Mouse (Mus musculus): ENCODE results near the gene Prmt1. TPM values are rescaled to one million over a fixed set of nuclear protein-coding genes. Genes with fewer than 3 reads are reported as not detected.

The Prmt1 gene
- polyA plus RNA-seq, 1 experiment from 2014 or later: 236 TPM

- Histone ChIP-seq H3K27me3 (ENCODE audit: control insufficient read depth, insufficient read depth, low read length) (no peaks in the 10 kb centered on the region), H3K36me3 (ENCODE audit: control insufficient read depth, insufficient read depth, low read length) (peaks cover 23% of the 10 kb centered on the region), H3K4me1 (ENCODE audit: control insufficient read depth, insufficient read depth, low read length) (peaks cover 24% of the 10 kb centered on the region), H3K4me3 (replicated peaks; ENCODE audit: low read depth, low read length) (peak overlapping the region; percentile 66), H3K9me3 (ENCODE audit: control insufficient read depth, low read length) (no peaks in the 10 kb centered on the region), H3K4me2 (ENCODE audit: low read length) (peak overlapping the region; percentile 81), H3K27ac (replicated peaks; ENCODE audit: low read depth, low read length) (peak overlapping the region; percentile 81), H3K9ac (replicated peaks; ENCODE audit: low read length) (peak overlapping the region; percentile 82)
- DNase-seq (no peak), ATAC-seq (ENCODE audit: low FRiP score, low TSS enrichment) (no peak)
- WGBS: 2% methylated on average over 20 of the region's 20 CpGs
Observed at GRCm38 (mm10) chr7:45015344-45015956, 29.1 kb upstream of the Prmt1 start.

GRCm38 (mm10) chr7:45014096-45014451 is 27.7 kb upstream of the Prmt1 start:
- WGBS: 95% methylated on average over 3 of the region's 3 CpGs
- Histone ChIP-seq H3K9ac (replicated peaks; ENCODE audit: low read length) (no peak overlapping the region), H3K4me3 (replicated peaks; ENCODE audit: low read depth, low read length) (no peak overlapping the region), H3K9me3 (ENCODE audit: control insufficient read depth, low read length) (no peaks in the 10 kb centered on the region), H3K27ac (replicated peaks; ENCODE audit: low read depth, low read length) (no peak overlapping the region), H3K4me2 (ENCODE audit: low read length) (no peak overlapping the region), H3K27me3 (ENCODE audit: control insufficient read depth, insufficient read depth, low read length) (no peaks in the 10 kb centered on the region), H3K36me3 (ENCODE audit: control insufficient read depth, insufficient read depth, low read length) (peaks cover 37% of the 10 kb centered on the region), H3K4me1 (ENCODE audit: control insufficient read depth, insufficient read depth, low read length) (peaks cover 24% of the 10 kb centered on the region)
- ATAC-seq (ENCODE audit: low FRiP score, low TSS enrichment) (no peak), DNase-seq (no peak)

- ATAC-seq (ENCODE audit: low FRiP score, low TSS enrichment): no peak
- peaks cover 24% of the 10 kb centered on the region for H3K4me1 ChIP-seq (ENCODE audit: control insufficient read depth, insufficient read depth, low read length)
- no peak overlapping the region for H3K4me2 ChIP-seq (ENCODE audit: low read length)
- no peaks in the 10 kb centered on the region for H3K27me3 ChIP-seq (ENCODE audit: control insufficient read depth, insufficient read depth, low read length)
- no peak for DNase-seq
- H3K4me3 ChIP-seq (replicated peaks; ENCODE audit: low read depth, low read length): no peak overlapping the region
- no peaks in the 10 kb centered on the region for H3K9me3 ChIP-seq (ENCODE audit: control insufficient read depth, low read length)
- peaks cover 42% of the 10 kb centered on the region for H3K36me3 ChIP-seq (ENCODE audit: control insufficient read depth, insufficient read depth, low read length)
- no peak overlapping the region for H3K9ac ChIP-seq (replicated peaks; ENCODE audit: low read length)
- H3K27ac ChIP-seq (replicated peaks; ENCODE audit: low read depth, low read length): no peak overlapping the region
- WGBS: 94% methylated on average over 16 of the region's 16 CpGs
Observed at GRCm38 (mm10) chr7:45013366-45014095, 27.2 kb upstream of the Prmt1 start.

GRCm38 (mm10) chr7:45012824-45013223 is 26.5 kb upstream of the Prmt1 start:
- H3K4me3 ChIP-seq (replicated peaks; ENCODE audit: low read depth, low read length): no peak overlapping the region
- H3K9ac ChIP-seq (replicated peaks; ENCODE audit: low read length): no peak overlapping the region
- H3K36me3 ChIP-seq (ENCODE audit: control insufficient read depth, insufficient read depth, low read length): peaks cover 49% of the 10 kb centered on the region
- no peaks in the 10 kb centered on the region for H3K9me3 ChIP-seq (ENCODE audit: control insufficient read depth, low read length)
- H3K27ac ChIP-seq (replicated peaks; ENCODE audit: low read depth, low read length): no peak overlapping the region
- peaks cover 20% of the 10 kb centered on the region for H3K4me1 ChIP-seq (ENCODE audit: control insufficient read depth, insufficient read depth, low read length)
- no peaks in the 10 kb centered on the region for H3K27me3 ChIP-seq (ENCODE audit: control insufficient read depth, insufficient read depth, low read length)
- DNase-seq (no peak), ATAC-seq (ENCODE audit: low FRiP score, low TSS enrichment) (no peak)
- H3K4me2 ChIP-seq (ENCODE audit: low read length): no peak overlapping the region
- 88% methylated on average over 4 of the region's 4 CpGs for WGBS

DNA sequence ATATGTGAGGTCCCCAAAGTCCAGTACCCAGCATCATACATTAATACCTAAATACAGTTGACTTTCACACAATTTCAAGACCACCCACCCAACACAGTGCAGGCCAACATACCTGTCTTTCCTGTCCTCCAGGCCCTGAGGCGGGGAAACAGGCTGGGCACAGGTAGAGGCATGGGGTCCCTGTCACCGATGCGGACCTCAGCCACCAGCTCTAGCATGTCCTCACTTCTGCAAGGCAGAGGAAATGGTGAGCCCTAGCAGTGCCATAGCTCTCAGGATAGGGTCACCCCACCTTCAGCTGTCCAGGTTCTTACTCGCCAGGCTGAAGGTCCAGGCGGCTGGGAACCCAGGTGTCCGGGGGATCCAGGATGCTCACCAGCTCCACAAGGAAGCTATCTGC is 25.6 kb upstream of the Prmt1 start:
- Histone ChIP-seq H3K27me3 (ENCODE audit: control insufficient read depth, insufficient read depth, low read length) (no peaks in the 10 kb centered on the region), H3K36me3 (ENCODE audit: control insufficient read depth, insufficient read depth, low read length) (peaks cover 58% of the 10 kb centered on the region), H3K4me1 (ENCODE audit: control insufficient read depth, insufficient read depth, low read length) (peaks cover 15% of the 10 kb centered on the region), H3K27ac (replicated peaks; ENCODE audit: low read depth, low read length) (no peak overlapping the region), H3K4me2 (ENCODE audit: low read length) (no peak overlapping the region), H3K9me3 (ENCODE audit: control insufficient read depth, low read length) (no peaks in the 10 kb centered on the region), H3K4me3 (replicated peaks; ENCODE audit: low read depth, low read length) (no peak overlapping the region), H3K9ac (replicated peaks; ENCODE audit: low read length) (no peak overlapping the region)
- DNase-seq (no peak), ATAC-seq (ENCODE audit: low FRiP score, low TSS enrichment) (no peak)
- 97% methylated on average over 6 of the region's 6 CpGs for WGBS

DNA sequence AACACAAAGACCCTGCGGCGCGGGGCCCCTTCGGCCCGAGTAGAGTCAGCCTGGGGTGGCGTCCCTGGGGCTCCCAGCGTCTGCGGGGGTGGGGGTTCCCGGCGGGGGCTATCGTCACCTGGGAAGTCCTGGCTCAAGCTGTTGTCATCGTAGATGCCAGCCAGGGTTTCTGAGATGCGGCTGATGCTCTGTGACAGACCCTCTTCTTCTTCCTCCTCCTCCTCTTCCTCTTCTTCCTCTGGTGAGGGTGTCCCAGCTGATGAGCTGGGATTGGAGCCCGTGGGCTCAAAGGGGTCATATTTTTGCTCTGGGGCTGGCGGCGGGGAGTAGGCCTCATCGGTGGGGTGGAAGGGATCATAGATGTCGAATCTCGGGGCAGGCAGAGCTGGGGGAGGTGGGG is 22.0 kb upstream of the Prmt1 start:
- H3K36me3 ChIP-seq (ENCODE audit: control insufficient read depth, insufficient read depth, low read length): peaks cover 92% of the 10 kb centered on the region
- no peak overlapping the region for H3K4me3 ChIP-seq (replicated peaks; ENCODE audit: low read depth, low read length)
- H3K27me3 ChIP-seq (ENCODE audit: control insufficient read depth, insufficient read depth, low read length): no peaks in the 10 kb centered on the region
- no peak for DNase-seq
- no peaks in the 10 kb centered on the region for H3K9me3 ChIP-seq (ENCODE audit: control insufficient read depth, low read length)
- no peak overlapping the region for H3K4me2 ChIP-seq (ENCODE audit: low read length)
- ATAC-seq (ENCODE audit: low FRiP score, low TSS enrichment): no peak
- H3K9ac ChIP-seq (replicated peaks; ENCODE audit: low read length): no peak overlapping the region
- H3K4me1 ChIP-seq (ENCODE audit: control insufficient read depth, insufficient read depth, low read length): no peaks in the 10 kb centered on the region
- 96% methylated on average over 19 of the region's 19 CpGs for WGBS
- no peak overlapping the region for H3K27ac ChIP-seq (replicated peaks; ENCODE audit: low read depth, low read length)

- no peak overlapping the region for H3K27ac ChIP-seq (replicated peaks; ENCODE audit: low read depth, low read length)
- DNase-seq (no peak), ATAC-seq (ENCODE audit: low FRiP score, low TSS enrichment) (no peak)
- no peaks in the 10 kb centered on the region for H3K27me3 ChIP-seq (ENCODE audit: control insufficient read depth, insufficient read depth, low read length)
- no peak overlapping the region for H3K4me3 ChIP-seq (replicated peaks; ENCODE audit: low read depth, low read length)
- H3K4me1 ChIP-seq (ENCODE audit: control insufficient read depth, insufficient read depth, low read length): no peaks in the 10 kb centered on the region
- WGBS: 95% methylated on average over 30 of the region's 30 CpGs
- no peak overlapping the region for H3K4me2 ChIP-seq (ENCODE audit: low read length)
- peaks cover 96% of the 10 kb centered on the region for H3K36me3 ChIP-seq (ENCODE audit: control insufficient read depth, insufficient read depth, low read length)
- H3K9me3 ChIP-seq (ENCODE audit: control insufficient read depth, low read length): no peaks in the 10 kb centered on the region
- H3K9ac ChIP-seq (replicated peaks; ENCODE audit: low read length): no peak overlapping the region
Observed at GRCm38 (mm10) chr7:45007846-45008245, 21.5 kb upstream of the Prmt1 start.

GRCm38 (mm10) chr7:45007141-45007540 is 20.8 kb upstream of the Prmt1 start:
- H3K9ac ChIP-seq (replicated peaks; ENCODE audit: low read length): no peak overlapping the region
- H3K36me3 ChIP-seq (ENCODE audit: control insufficient read depth, insufficient read depth, low read length): peaks cover 96% of the 10 kb centered on the region
- ATAC-seq (ENCODE audit: low FRiP score, low TSS enrichment) (no peak), DNase-seq (no peak)
- no peak overlapping the region for H3K4me3 ChIP-seq (replicated peaks; ENCODE audit: low read depth, low read length)
- no peaks in the 10 kb centered on the region for H3K9me3 ChIP-seq (ENCODE audit: control insufficient read depth, low read length)
- no peak overlapping the region for H3K4me2 ChIP-seq (ENCODE audit: low read length)
- no peak overlapping the region for H3K27ac ChIP-seq (replicated peaks; ENCODE audit: low read depth, low read length)
- no peaks in the 10 kb centered on the region for H3K4me1 ChIP-seq (ENCODE audit: control insufficient read depth, insufficient read depth, low read length)
- WGBS: 96% methylated on average over 29 of the region's 29 CpGs
- no peaks in the 10 kb centered on the region for H3K27me3 ChIP-seq (ENCODE audit: control insufficient read depth, insufficient read depth, low read length)

GRCm38 (mm10) chr7:45006503-45006902 is 20.1 kb upstream of the Prmt1 start:
- Histone ChIP-seq H3K4me3 (replicated peaks; ENCODE audit: low read depth, low read length) (no peak overlapping the region), H3K9me3 (ENCODE audit: control insufficient read depth, low read length) (no peaks in the 10 kb centered on the region), H3K36me3 (ENCODE audit: control insufficient read depth, insufficient read depth, low read length) (peaks cover 96% of the 10 kb centered on the region), H3K27me3 (ENCODE audit: control insufficient read depth, insufficient read depth, low read length) (no peaks in the 10 kb centered on the region), H3K27ac (replicated peaks; ENCODE audit: low read depth, low read length) (no peak overlapping the region), H3K9ac (replicated peaks; ENCODE audit: low read length) (no peak overlapping the region), H3K4me2 (ENCODE audit: low read length) (no peak overlapping the region), H3K4me1 (ENCODE audit: control insufficient read depth, insufficient read depth, low read length) (no peaks in the 10 kb centered on the region)
- no peak for DNase-seq
- 96% methylated on average over 12 of the region's 12 CpGs for WGBS
- ATAC-seq (ENCODE audit: low FRiP score, low TSS enrichment): no peak
